Mouse (Mus musculus) embryonic facial prominence, embryonic 15.5 days (tissue): ENCODE data around the gene Nfib. TPM values are rescaled to one million over a fixed set of nuclear protein-coding genes. Genes with fewer than 3 reads are reported as not detected.

Experiments
- ATAC-seq: fragments of 200-750 bp; cut with Nextera tagmentation; 2 replicates; pipeline ENCODE4 v1.8.0; 2017; ENCODE audit warnings: low read depth, moderate TSS enrichment; ENCODE audit not compliant: insufficient number of reproducible peaks, low FRiP score, low TSS enrichment
- H3K27ac ChIP-seq: fragments of 300-500 bp; sonication (generic); replicated peaks from 2 replicates; pipeline ENCODE4 v1.5.1; 2015; ENCODE audit warnings: mild to moderate bottlenecking, inconsistent platforms
- H3K27me3 ChIP-seq: fragments of 300-500 bp; sonication (generic); 2 replicates; pipeline ENCODE4 v1.6.1; 2015; ENCODE audit warnings: inconsistent platforms
- H3K36me3 ChIP-seq: fragments of 300-500 bp; sonication (generic); 2 replicates; pipeline ENCODE4 v1.6.1; 2015; ENCODE audit warnings: mild to moderate bottlenecking, inconsistent platforms
- H3K4me1 ChIP-seq: fragments of 300-500 bp; sonication (generic); 2 replicates; pipeline ENCODE4 v1.6.1; 2015; ENCODE audit warnings: inconsistent platforms
- H3K4me2 ChIP-seq: fragments of 300-500 bp; sonication (generic); replicated peaks from 2 replicates; pipeline ENCODE4 v1.6.1; 2015; ENCODE audit warnings: mild to moderate bottlenecking, inconsistent platforms
- H3K4me3 ChIP-seq: fragments of 300-500 bp; sonication (generic); replicated peaks from 2 replicates; pipeline ENCODE4 v1.5.1; 2015; ENCODE audit warnings: mild to moderate bottlenecking, inconsistent platforms
- H3K9ac ChIP-seq: fragments of 300-500 bp; sonication (generic); 2 replicates; pipeline ENCODE4 v1.6.1; 2015; ENCODE audit warnings: inconsistent platforms
- H3K9me3 ChIP-seq: fragments of 300-500 bp; sonication (generic); replicated peaks from 2 replicates; pipeline ENCODE4 v1.6.1; 2016; ENCODE audit warnings: inconsistent platforms
- WGBS: fragments of 180-500 bp; shearing (Covaris S2); methylation state at CpG from one replicate; pipeline ENCODE4 v1.1.7; 2015; 5-methylcytosine and 5-hydroxymethylcytosine counted together
- polyA plus RNA-seq: library from polyadenylated mRNA; unstranded; fragments of >200 nt; fragmentation: Nextera tagmentation; extraction: Ambion mirVana; gene quantifications from 2 replicates; pipeline ENCODE4 v1.2.1, GENCODE M21; 2015

The Nfib gene
- polyA plus RNA-seq, 1 experiment from 2014 or later, result 85.7 TPM

DNA sequence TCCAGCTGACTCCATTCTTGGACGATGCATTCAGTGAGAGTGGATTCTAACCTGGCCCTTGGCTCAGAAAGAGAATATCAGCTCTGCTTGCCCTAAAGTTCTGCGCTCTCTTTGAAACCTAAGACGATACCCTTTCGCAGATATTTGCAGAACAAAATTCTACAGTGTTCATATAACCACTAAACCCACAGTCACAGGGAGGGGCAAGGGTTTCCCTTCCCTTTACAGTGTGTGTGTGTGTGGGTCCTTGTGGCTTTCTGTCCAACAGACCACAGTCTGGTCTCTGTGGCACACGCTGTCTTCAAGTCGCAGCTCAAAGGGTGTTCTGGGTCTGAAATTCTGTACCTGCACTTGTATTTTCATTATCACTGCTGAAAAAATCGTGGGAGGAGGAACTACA, 416.0 kb downstream of the Nfib start:
- peak; percentile 72 for ATAC-seq
- peaks cover 23% of the 10 kb centered on the region for H3K4me1 ChIP-seq
- H3K4me2 ChIP-seq, result no peak overlapping the region
- no peaks in the 10 kb centered on the region for H3K36me3 ChIP-seq
- no peaks in the 10 kb centered on the region for H3K27me3 ChIP-seq
- no peak overlapping the region for H3K9ac ChIP-seq
- no peaks in the 10 kb centered on the region for H3K9me3 ChIP-seq
- H3K4me3 ChIP-seq, result no peak overlapping the region
- WGBS, result 39% methylated on average over 7 of the region's 7 CpGs
- peak overlapping the region; percentile 61 for H3K27ac ChIP-seq

DNA sequence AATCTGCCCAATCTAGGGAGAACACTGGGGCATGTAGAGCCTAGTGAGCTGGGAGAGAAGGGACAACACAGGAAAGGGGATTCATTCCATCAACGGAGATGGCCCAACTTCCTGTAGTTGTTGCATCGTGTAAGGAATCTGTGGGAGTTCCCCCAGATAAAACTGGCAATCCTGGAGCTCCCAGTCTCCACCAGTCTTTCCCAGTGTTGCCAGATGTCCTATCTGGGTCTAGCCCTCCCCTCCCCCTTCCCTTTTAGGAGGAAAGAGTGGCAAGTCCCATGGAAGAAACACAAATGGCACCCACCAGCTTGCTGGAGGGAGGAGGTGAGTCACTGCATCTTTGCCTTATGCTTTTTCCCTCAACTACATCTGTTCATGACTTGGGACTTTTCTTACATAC, 417.4 kb downstream of the Nfib start:
- H3K27me3 ChIP-seq, result no peaks in the 10 kb centered on the region
- 69% methylated on average over 2 of the region's 2 CpGs for WGBS
- H3K9ac ChIP-seq, result no peak overlapping the region
- no peaks in the 10 kb centered on the region for H3K36me3 ChIP-seq
- ATAC-seq, result no peak
- H3K9me3 ChIP-seq, result no peaks in the 10 kb centered on the region
- H3K4me1 ChIP-seq, result peaks cover 24% of the 10 kb centered on the region
- no peak overlapping the region for H3K27ac ChIP-seq
- H3K4me3 ChIP-seq, result no peak overlapping the region
- no peak overlapping the region for H3K4me2 ChIP-seq

DNA sequence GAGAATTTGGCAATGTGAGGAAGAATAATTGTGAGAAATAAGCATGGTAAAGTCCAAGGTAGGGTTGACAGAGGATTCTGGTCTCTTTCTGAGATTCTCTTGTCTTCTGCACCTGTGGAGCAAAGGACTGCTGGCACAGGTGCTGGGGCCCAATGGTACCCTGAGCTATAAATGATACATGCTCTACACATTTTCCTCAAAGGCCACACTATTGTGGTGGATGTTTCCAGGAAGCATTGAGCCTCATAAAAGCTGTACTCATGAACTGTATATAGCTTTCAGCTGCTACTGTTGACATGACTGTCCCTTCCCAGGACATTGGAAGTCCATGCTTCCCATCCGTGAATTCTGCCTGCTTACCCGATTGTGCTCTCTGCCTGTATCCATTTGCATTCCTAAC, 418.1 kb downstream of the Nfib start:
- WGBS, result 95% methylated on average over 2 of the region's 2 CpGs
- Histone ChIP-seq H3K4me1 (peaks cover 24% of the 10 kb centered on the region), H3K27me3 (no peaks in the 10 kb centered on the region), H3K4me2 (no peak overlapping the region), H3K36me3 (no peaks in the 10 kb centered on the region), H3K9ac (no peak overlapping the region), H3K9me3 (no peaks in the 10 kb centered on the region), H3K27ac (no peak overlapping the region), H3K4me3 (no peak overlapping the region)
- ATAC-seq, result no peak

DNA sequence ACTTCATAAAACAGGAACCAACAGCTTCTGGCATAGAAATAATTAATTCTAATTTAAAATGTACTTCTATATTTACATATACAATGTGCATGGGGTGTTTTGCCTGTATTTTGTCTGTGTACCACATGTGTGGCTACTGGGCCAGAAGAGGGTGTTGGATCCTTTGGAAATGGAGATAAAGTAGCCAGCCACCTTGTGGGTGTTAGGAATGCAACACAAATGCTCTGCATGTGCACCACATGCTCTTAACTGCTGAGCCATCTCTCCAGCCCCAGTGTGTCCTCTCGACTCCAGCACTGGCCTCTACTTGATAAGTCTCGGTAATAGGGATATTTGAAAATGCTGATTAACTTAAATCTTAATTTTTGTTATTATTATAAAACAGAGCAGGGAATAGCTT, 418.6 kb downstream of the Nfib start:
- Histone ChIP-seq H3K9me3 (no peaks in the 10 kb centered on the region), H3K4me2 (no peak overlapping the region), H3K9ac (no peak overlapping the region), H3K4me1 (peaks cover 24% of the 10 kb centered on the region), H3K27ac (no peak overlapping the region), H3K4me3 (no peak overlapping the region), H3K27me3 (no peaks in the 10 kb centered on the region), H3K36me3 (no peaks in the 10 kb centered on the region)
- no peak for ATAC-seq
- WGBS, result 84% methylated on average over 2 of the region's 2 CpGs

DNA sequence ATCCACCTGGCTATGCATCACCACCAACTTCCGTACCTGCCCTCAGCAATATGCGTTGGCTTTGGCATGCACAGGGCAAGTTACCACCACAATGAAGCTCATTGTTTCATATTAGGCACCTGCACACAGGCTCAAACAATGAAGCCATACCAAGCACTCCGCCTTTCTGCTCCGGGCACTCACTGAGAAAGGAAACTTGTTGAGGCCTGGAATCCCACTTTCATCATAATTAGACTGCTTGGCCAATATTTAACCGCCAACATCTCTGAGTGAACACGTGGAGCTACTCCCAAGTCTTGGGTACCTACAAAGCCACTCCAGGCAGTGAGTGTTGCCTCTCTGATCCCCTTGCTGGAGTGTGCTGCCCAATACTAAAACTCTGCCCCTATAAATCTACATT, 422.0 kb downstream of the Nfib start:
- WGBS, result 65% methylated on average over 6 of the region's 6 CpGs
- Histone ChIP-seq H3K27me3 (no peaks in the 10 kb centered on the region), H3K27ac (no peak overlapping the region), H3K4me3 (no peak overlapping the region), H3K4me1 (0 out of 2 replicates have a peak, but pooled peaks cover 4% of the 10 kb centered on the region), H3K4me2 (no peak overlapping the region), H3K9me3 (no peaks in the 10 kb centered on the region), H3K9ac (no peak overlapping the region), H3K36me3 (no peaks in the 10 kb centered on the region)
- no peak for ATAC-seq

DNA sequence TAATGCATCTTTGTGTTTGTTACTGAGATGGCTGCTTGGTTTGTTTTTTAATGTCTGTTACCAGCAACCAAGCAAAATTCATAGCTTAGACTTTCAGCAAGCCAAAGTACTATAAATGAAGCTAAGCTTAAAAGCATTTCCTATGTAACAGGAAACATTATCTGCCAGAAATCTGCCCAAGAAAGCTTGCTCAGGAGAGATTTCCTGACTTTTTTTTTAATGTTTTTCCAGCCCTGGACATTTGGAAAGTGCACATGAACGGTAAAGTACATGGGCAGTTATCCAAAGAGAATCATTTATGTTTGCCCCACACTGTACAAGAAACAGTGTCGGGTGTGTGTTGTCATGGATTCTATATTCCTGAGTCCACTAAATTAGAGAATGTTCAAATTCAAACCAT, 429.6 kb downstream of the Nfib start:
- H3K27ac ChIP-seq, result peak overlapping the region; percentile 45
- no peak overlapping the region for H3K9ac ChIP-seq
- no peak for ATAC-seq
- 41% methylated on average over 2 of the region's 2 CpGs for WGBS
- peaks cover 19% of the 10 kb centered on the region for H3K4me1 ChIP-seq
- no peak overlapping the region for H3K4me2 ChIP-seq
- no peaks in the 10 kb centered on the region for H3K9me3 ChIP-seq
- H3K36me3 ChIP-seq, result no peaks in the 10 kb centered on the region
- H3K27me3 ChIP-seq, result no peaks in the 10 kb centered on the region
- H3K4me3 ChIP-seq, result no peak overlapping the region

DNA sequence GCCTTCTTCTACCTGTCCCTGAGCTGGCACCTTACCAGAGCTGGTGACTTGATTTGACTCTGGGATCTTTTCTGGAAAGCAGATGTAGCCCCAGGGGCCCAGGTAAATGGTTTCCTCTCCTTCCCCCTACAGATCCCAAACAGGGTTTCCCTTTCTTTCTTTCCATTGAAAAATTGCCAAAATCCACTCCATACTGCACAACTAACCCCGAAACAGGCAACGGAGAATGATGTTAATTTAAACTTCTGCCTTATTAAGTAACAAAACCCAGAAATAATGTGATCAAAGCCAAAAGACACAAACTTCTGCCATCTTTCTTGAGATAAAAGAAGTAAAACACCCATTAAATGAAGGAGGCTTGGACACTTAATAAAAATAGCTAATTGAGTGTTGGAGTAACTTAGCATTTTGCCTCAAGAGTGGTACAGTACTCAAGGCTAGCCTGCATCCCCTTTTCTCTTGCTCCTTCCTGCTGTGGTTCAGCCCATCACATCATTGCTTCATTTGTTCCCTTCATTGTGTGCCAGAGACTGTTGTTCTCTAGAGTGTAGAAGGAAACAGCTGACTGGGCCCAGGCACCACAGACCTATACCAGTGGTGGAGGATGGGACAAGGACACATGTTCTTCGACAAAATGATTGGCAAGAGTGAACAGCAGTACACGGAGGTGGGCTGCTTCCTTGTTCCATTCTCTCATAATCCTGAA, 432.3 kb downstream of the Nfib start:
- Histone ChIP-seq H3K9ac (no peak overlapping the region), H3K27me3 (no peaks in the 10 kb centered on the region), H3K36me3 (no peaks in the 10 kb centered on the region), H3K4me3 (no peak overlapping the region), H3K4me2 (no peak overlapping the region), H3K9me3 (no peaks in the 10 kb centered on the region), H3K4me1 (peaks cover 28% of the 10 kb centered on the region), H3K27ac (peak overlapping the region; percentile 83)
- 76% methylated on average over 4 of the region's 4 CpGs for WGBS
- ATAC-seq, result no peak

DNA sequence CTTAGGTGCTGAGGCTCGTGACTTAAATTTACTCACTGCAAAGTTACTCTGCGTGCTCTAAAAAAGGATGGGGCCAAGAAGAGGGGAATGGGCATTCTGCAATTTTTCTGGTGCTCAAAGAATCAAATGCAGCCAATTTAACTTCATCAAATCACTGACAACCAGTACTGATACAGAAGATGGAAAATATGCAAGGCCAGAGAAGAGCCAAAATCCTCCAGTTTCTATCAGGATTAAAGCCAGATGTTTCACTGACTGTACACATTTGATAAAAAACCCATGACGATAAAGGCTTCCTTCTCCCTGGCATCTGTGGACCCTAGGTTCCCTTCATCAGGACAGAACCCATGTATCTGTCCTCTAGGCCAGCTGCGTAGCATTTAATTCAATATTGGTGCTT, 433.5 kb downstream of the Nfib start:
- Histone ChIP-seq H3K4me3 (no peak overlapping the region), H3K4me1 (peaks cover 29% of the 10 kb centered on the region), H3K36me3 (no peaks in the 10 kb centered on the region), H3K9ac (no peak overlapping the region), H3K9me3 (no peaks in the 10 kb centered on the region), H3K4me2 (no peak overlapping the region), H3K27me3 (no peaks in the 10 kb centered on the region), H3K27ac (peak overlapping the region; percentile 83)
- WGBS, result 51% methylated on average over 4 of the region's 4 CpGs
- no peak for ATAC-seq

DNA sequence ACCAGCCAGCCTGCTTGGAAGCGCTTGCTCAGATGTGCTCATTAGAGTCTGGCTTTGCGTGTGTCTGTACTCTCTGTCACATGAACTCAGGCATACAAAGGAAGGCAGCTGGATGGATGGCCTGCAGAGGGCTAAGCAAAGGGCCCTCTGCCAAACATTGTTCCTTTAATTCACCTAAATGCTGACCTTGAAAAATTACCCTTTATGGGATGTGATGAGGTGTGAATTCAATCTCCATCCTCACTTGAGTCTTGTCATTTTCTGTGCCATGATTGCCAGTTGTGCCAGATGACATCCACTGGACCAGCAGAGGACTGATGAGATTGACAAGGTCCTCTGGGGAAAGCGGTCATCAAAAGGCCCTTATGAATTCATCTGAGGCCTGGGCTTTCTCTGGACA, 434.0 kb downstream of the Nfib start:
- Histone ChIP-seq H3K4me3 (no peak overlapping the region), H3K27ac (peak overlapping the region; percentile 61), H3K4me2 (no peak overlapping the region), H3K4me1 (peaks cover 29% of the 10 kb centered on the region), H3K36me3 (no peaks in the 10 kb centered on the region), H3K9me3 (no peaks in the 10 kb centered on the region), H3K27me3 (no peaks in the 10 kb centered on the region), H3K9ac (no peak overlapping the region)
- 57% methylated on average over 3 of the region's 3 CpGs for WGBS
- no peak for ATAC-seq

DNA sequence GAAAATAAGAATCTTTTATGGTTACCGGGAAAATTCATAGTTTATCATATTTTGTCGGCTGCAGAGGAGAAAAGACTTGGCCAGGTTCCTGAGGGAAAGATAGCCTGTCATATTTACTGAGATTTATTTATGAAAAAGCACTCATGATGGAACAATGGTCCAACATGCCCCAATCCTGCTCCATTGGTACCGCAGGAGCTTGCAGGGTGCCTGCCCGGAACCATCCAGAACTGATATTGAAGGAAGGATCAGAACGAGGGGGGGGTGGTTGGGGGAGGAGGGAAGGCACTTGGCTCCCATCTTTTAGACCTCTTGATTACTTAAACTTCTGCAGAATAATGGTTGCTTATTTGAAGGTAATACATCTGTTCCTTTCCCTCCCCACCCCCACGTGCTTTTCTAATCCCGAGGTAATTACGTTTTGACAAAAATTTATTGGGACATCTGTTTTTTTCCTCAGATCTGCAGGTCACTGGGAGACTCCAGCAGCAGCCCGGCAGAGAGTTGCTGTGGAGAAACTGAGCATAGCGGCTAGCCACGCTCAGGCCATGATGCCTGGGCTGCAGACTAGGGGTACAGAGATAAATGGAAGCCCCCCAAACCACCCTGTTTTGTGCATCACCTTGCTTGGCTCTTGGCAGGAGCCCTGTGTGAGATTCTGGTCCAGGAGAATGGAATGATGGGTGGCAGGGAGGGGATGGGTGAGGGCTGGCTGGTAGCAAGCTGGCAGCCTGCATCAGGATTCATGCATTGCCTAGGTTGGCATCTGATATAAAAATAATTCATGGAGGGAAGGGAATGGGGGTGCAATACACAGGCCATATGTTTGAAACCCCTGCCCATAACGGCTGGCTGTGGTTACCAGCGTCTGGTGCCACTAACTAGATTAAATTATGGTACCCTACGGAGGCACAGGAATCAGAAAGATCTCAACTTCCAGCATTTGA, 437.4 kb downstream of the Nfib start:
- no peak overlapping the region for H3K9ac ChIP-seq
- H3K4me1 ChIP-seq, result peaks cover 42% of the 10 kb centered on the region
- H3K9me3 ChIP-seq, result no peaks in the 10 kb centered on the region
- ATAC-seq, result no peak
- 45% methylated on average over 14 of the region's 14 CpGs for WGBS
- H3K27me3 ChIP-seq, result no peaks in the 10 kb centered on the region
- no peak overlapping the region for H3K4me3 ChIP-seq
- H3K36me3 ChIP-seq, result no peaks in the 10 kb centered on the region
- H3K4me2 ChIP-seq, result no peak overlapping the region
- H3K27ac ChIP-seq, result no peak overlapping the region

DNA sequence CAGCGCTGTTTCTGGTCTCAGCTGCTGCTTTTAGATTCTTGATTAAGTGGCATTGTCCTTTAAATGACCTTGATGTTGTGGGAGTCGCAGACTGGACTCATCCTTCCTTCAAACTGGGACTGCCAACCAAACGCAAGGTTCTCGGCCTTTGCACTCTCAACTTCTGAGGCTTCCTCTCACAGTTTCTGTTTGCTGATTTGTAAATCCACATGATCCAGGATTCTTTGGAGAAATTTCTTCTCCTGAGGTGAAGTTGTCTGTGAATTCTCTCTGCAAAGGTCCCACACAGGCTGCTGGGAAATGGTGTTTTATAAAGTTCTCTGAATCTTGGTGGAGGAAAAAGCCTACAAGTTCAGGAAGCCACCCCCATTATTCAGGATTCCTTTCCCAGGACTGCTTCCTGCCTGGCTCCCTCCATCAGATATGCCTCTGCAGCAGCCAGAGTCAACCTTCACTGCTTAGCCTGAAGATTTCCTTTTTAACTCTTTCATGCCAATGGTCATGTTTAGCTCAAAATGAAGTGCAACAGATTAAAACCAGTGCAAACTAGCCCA, 439.4 kb downstream of the Nfib start:
- peaks cover 24% of the 10 kb centered on the region; the same call in 1 of the 2 replicates for H3K4me1 ChIP-seq
- H3K9me3 ChIP-seq, result no peaks in the 10 kb centered on the region
- H3K36me3 ChIP-seq, result no peaks in the 10 kb centered on the region
- 50% methylated on average over 4 of the region's 4 CpGs for WGBS
- H3K4me2 ChIP-seq, result no peak overlapping the region
- ATAC-seq, result no peak
- H3K27me3 ChIP-seq, result no peaks in the 10 kb centered on the region
- H3K4me3 ChIP-seq, result no peak overlapping the region
- no peak overlapping the region for H3K9ac ChIP-seq
- peak overlapping the region; percentile 40 for H3K27ac ChIP-seq
